In the genomic region with DNA sequence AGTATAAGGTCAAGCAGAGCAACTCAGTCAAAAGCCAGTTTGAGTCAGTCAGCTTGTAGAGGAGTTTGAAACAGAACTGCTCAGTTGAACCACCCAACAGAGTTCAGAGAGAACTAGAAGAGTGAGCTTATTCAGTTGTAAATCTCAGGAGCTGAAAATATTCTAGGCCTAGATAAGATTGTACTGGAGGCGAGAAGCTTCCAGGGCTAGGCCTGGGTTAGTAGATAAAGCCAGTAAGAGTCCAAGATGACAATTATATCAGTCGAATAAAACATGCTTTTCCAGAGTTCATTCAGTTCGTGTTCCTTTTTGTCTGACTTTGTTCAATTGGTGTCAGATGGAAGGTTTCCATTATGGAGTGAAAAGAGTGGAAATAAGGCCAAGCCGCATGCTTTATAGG, we compare ENCODE assay signal across 40 mouse cellular contexts. TPM values are rescaled to one million over a fixed set of nuclear protein-coding genes. Genes with fewer than 3 reads are reported as not detected.
"Had no signal": no experiment of that assay in that cellular context is flagged by ENCODE, and none has a peak within 500 bp of the region (broad histone marks: within the 10 kb centered on the region; RNA-seq: fewer than 3 reads in every experiment).

No protein-coding gene starts in this region.

- ATAC-seq: liver, embryonic 12.5 days; liver, postnatal 0 days; lung, postnatal 0 days; midbrain, embryonic 13.5 days; midbrain, embryonic 15.5 days; midbrain, embryonic 16.5 days had no signal

- H3K9me3 ChIP-seq: limb, embryonic 10.5 days; limb, embryonic 12.5 days; limb, embryonic 13.5 days; limb, embryonic 15.5 days; liver, embryonic 12.5 days; liver, embryonic 13.5 days; liver, embryonic 15.5 days; lung, embryonic 15.5 days; midbrain, embryonic 10.5 days; midbrain, embryonic 12.5 days; midbrain, embryonic 13.5 days; midbrain, embryonic 15.5 days; neural tube, embryonic 12.5 days had no signal

- H3K27ac ChIP-seq: left cerebral cortex, adult 2 months; limb, embryonic 10.5 days; limb, embryonic 12.5 days; limb, embryonic 13.5 days; limb, embryonic 15.5 days; liver, embryonic 12.5 days; liver, embryonic 13.5 days; liver, embryonic 14.5 days; liver, embryonic 15.5 days; lung, embryonic 15.5 days; macrophage; midbrain, embryonic 10.5 days; midbrain, embryonic 12.5 days; midbrain, embryonic 13.5 days; midbrain, embryonic 15.5 days; neural tube, embryonic 12.5 days had no signal

- DNase-seq: left cerebral cortex, postnatal 4 days; liver; liver, embryonic 13.5 days; liver, postnatal 0 days; lung, adult 2 months; lung, embryonic 14.5 days; lung, postnatal 10 days; lung, postnatal 14 days; lung, postnatal 36 days; lung, postnatal 4 days; midbrain, embryonic 14.5 days had no signal

- H3K27me3 ChIP-seq: limb, embryonic 12.5 days; limb, embryonic 13.5 days; limb, embryonic 15.5 days; liver, embryonic 12.5 days; liver, embryonic 13.5 days; liver, embryonic 15.5 days; lung, embryonic 15.5 days; megakaryocyte, embryonic 14.5 days; midbrain, embryonic 12.5 days; midbrain, embryonic 13.5 days; midbrain, embryonic 15.5 days; neural tube, embryonic 12.5 days had no signal

- H3K9ac ChIP-seq: limb, embryonic 12.5 days; limb, embryonic 13.5 days; limb, embryonic 15.5 days; liver, embryonic 12.5 days; liver, embryonic 13.5 days; liver, embryonic 14.5 days; liver, embryonic 15.5 days; liver, postnatal 0 days; lung, embryonic 14.5 days; lung, embryonic 15.5 days; midbrain, embryonic 12.5 days; midbrain, embryonic 13.5 days; midbrain, embryonic 15.5 days; neural tube, embryonic 12.5 days had no signal

- H3K4me1 ChIP-seq: limb, embryonic 10.5 days; limb, embryonic 12.5 days; limb, embryonic 13.5 days; limb, embryonic 15.5 days; liver, embryonic 12.5 days; liver, embryonic 13.5 days; liver, embryonic 15.5 days; lung, embryonic 15.5 days; midbrain, embryonic 10.5 days; midbrain, embryonic 12.5 days; midbrain, embryonic 13.5 days; midbrain, embryonic 15.5 days; neural tube, embryonic 12.5 days had no signal

- H3K36me3 ChIP-seq: limb, embryonic 10.5 days; limb, embryonic 12.5 days; limb, embryonic 13.5 days; limb, embryonic 15.5 days; liver, embryonic 12.5 days; liver, embryonic 13.5 days; liver, embryonic 15.5 days; lung, embryonic 15.5 days; midbrain, embryonic 10.5 days; midbrain, embryonic 12.5 days; midbrain, embryonic 13.5 days; midbrain, embryonic 15.5 days; neural tube, embryonic 12.5 days had no signal

- H3K4me3 ChIP-seq: left cerebral cortex, adult 2 months; limb, embryonic 10.5 days; limb, embryonic 12.5 days; limb, embryonic 13.5 days; limb, embryonic 15.5 days; liver, embryonic 12.5 days; liver, embryonic 13.5 days; liver, embryonic 15.5 days; lung, embryonic 15.5 days; megakaryocyte, embryonic 14.5 days; midbrain, embryonic 10.5 days; midbrain, embryonic 12.5 days; midbrain, embryonic 13.5 days; midbrain, embryonic 15.5 days; myocyte; neural tube, embryonic 12.5 days had no signal

RNA-seq across cellular contexts. Expression of a gene that starts 22.3 kb away (rescaled TPM):
- total RNA-seq: left cerebral cortex, postnatal 25 days; left cerebral cortex, postnatal 4 days; liver, adult 2 months; midbrain, postnatal 0 days had no signal
- polyA plus RNA-seq: limb, embryonic 10.5 days; limb, embryonic 11.5 days; liver, embryonic 12.5 days; liver, embryonic 13.5 days; liver, embryonic 15.5 days; lung, embryonic 14.5 days; lung, embryonic 16.5 days; lung, postnatal 0 days; macrophage; midbrain, embryonic 10.5 days; midbrain, embryonic 11.5 days; midbrain, embryonic 12.5 days; midbrain, embryonic 13.5 days; midbrain, embryonic 14.5 days; midbrain, embryonic 15.5 days; midbrain, embryonic 16.5 days; midbrain, postnatal 0 days; myocyte; neural tube, embryonic 12.5 days had no signal

RNA-seq across cellular contexts. Expression of a gene that starts 36.1 kb away (rescaled TPM):
- total RNA-seq: left cerebral cortex, adult 2 months; left cerebral cortex, postnatal 10 days; left cerebral cortex, postnatal 14 days; left cerebral cortex, postnatal 36 days; midbrain, postnatal 0 days had no signal
- polyA plus RNA-seq: limb, embryonic 10.5 days; limb, embryonic 11.5 days; limb, embryonic 12.5 days; limb, embryonic 13.5 days; midbrain, embryonic 10.5 days; midbrain, embryonic 11.5 days; midbrain, embryonic 12.5 days; midbrain, embryonic 13.5 days; midbrain, embryonic 16.5 days; midbrain, postnatal 0 days; myocyte; neural tube, embryonic 11.5 days had no signal
